Mouse (Mus musculus) intestine, embryonic 16.5 days (tissue): Measurements from ENCODE around the gene Cdh6. TPM values are rescaled to one million over a fixed set of nuclear protein-coding genes. Genes with fewer than 3 reads are reported as not detected.

ENCODE experiments used
- ATAC-seq: fragments of 200-750 bp; cut with Nextera tagmentation; 2 replicates; pipeline ENCODE4 v1.8.0; 2017; ENCODE audit warnings: moderate TSS enrichment, moderate library complexity
- H3K27ac ChIP-seq: fragments of 300-500 bp; sonication (generic); 2 replicates; pipeline ENCODE4 v1.5.1; 2014; ENCODE audit warnings: mild to moderate bottlenecking, low read length
- H3K27me3 ChIP-seq: fragments of 300-500 bp; sonication (generic); replicated peaks from 2 replicates; pipeline ENCODE4 v1.6.1; 2014; ENCODE audit warnings: low read length, control low read depth, mixed read lengths; ENCODE audit not compliant: control insufficient read depth, insufficient read depth
- H3K36me3 ChIP-seq: fragments of 300-500 bp; sonication (generic); 2 replicates; pipeline ENCODE4 v1.6.1; 2014; ENCODE audit warnings: low read length, control low read depth; ENCODE audit not compliant: control insufficient read depth, insufficient read depth
- H3K4me1 ChIP-seq: fragments of 300-500 bp; sonication (generic); 2 replicates; pipeline ENCODE4 v1.6.1; 2014; ENCODE audit warnings: low read length, control low read depth, mixed read lengths; ENCODE audit not compliant: control insufficient read depth, insufficient read depth
- H3K4me2 ChIP-seq: fragments of 300-500 bp; sonication (generic); 2 replicates; pipeline ENCODE4 v1.6.1; 2014; ENCODE audit warnings: low read depth, low read length, control low read depth
- H3K4me3 ChIP-seq: fragments of 300-500 bp; sonication (generic); 2 replicates; pipeline ENCODE4 v1.5.1; 2014; ENCODE audit warnings: mild to moderate bottlenecking, low read length
- H3K9ac ChIP-seq: fragments of 300-500 bp; sonication (generic); 2 replicates; pipeline ENCODE4 v1.6.1; 2014; ENCODE audit warnings: low read depth, low read length
- H3K9me3 ChIP-seq: fragments of 300-500 bp; sonication (generic); 2 replicates; pipeline ENCODE4 v1.6.1; 2016; ENCODE audit warnings: low read length, control low read depth; ENCODE audit not compliant: control insufficient read depth
- WGBS: fragments of 180-500 bp; shearing (Covaris S2); extraction: QIAGEN DNeasy Blood & Tissue Kit; methylation state at CpG from one replicate; pipeline ENCODE4 v1.1.7; 2014; 5-methylcytosine and 5-hydroxymethylcytosine counted together
- polyA plus RNA-seq: library from polyadenylated mRNA; unstranded; fragments of >200 nt; fragmentation: Nextera tagmentation; extraction: Ambion mirVana; gene quantifications from 2 replicates; pipeline ENCODE4 v1.2.1, GENCODE M21; 2015

Cdh6 gene
- polyA plus RNA-seq, 1 experiment from 2014 or later, result 5.1 TPM

DNA sequence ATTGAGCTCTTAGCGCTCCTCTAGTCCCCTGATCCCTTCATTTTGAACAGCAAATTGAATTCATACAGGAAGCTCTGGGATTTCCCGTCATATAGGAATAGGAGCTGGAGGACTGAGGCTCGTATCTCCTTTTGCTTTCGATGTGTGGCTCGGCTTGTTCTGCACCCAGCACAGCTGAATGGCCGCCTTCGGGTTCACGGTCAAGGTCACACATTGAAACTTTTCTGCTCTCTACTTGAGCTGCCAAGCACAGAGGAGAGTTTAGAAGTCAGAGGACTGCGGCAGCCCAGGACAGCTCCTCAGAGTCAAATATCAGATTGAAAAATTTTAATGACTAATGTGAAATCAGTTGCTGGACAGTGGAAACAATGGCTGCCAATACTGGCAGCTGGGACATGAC lies 88.7 kb downstream of the Cdh6 start:
- H3K9me3 ChIP-seq, result no peaks in the 10 kb centered on the region
- no peak overlapping the region for H3K4me3 ChIP-seq
- no peaks in the 10 kb centered on the region for H3K27me3 ChIP-seq
- H3K4me2 ChIP-seq, result no peak overlapping the region
- H3K27ac ChIP-seq, result no peak overlapping the region
- no peaks in the 10 kb centered on the region for H3K4me1 ChIP-seq
- no peak overlapping the region for H3K9ac ChIP-seq
- 81% methylated on average over 9 of the region's 9 CpGs for WGBS
- ATAC-seq, result no peak
- H3K36me3 ChIP-seq, result no peaks in the 10 kb centered on the region

DNA sequence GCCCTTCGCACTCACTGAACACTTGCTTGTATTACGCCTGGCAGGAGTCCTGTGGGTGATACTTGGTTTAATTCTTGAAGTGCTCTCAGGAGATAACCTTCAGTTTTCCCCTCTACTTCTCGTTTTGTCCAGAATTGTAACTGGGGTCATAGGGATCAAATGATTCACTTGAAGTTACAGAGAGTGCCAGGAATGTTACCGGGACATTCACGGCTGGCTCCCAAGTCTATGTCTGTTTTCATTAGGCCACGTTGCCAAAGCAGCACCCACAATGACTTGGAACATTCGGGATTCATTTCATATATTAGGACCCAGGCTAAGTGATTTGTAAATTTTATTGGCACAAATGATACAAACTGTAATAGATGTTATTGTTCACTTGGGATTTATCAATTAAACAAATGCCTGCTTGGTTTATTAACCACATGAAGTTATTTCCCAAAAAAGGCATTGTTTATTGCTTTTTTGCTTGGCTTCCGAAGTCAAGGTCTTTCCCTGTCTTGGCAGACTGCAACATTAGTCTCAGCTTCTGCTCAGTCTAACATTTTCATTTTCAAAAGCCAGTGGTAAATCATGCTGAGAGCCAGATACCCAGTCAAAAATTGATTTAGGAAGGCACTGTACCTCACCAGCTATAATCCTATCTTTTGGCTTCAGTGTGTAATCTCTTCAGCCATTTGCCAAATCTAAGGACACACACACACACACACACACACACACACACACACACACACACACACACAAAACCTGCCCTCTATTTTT lies 96.4 kb downstream of the Cdh6 start:
- no peaks in the 10 kb centered on the region for H3K9me3 ChIP-seq
- no peaks in the 10 kb centered on the region for H3K4me1 ChIP-seq
- H3K4me3 ChIP-seq, result no peak overlapping the region
- H3K27ac ChIP-seq, result no peak overlapping the region
- ATAC-seq, result no peak
- 60% methylated on average over 8 of the region's 8 CpGs for WGBS
- H3K36me3 ChIP-seq, result no peaks in the 10 kb centered on the region
- H3K27me3 ChIP-seq, result no peaks in the 10 kb centered on the region
- no peak overlapping the region for H3K9ac ChIP-seq
- H3K4me2 ChIP-seq, result no peak overlapping the region

DNA sequence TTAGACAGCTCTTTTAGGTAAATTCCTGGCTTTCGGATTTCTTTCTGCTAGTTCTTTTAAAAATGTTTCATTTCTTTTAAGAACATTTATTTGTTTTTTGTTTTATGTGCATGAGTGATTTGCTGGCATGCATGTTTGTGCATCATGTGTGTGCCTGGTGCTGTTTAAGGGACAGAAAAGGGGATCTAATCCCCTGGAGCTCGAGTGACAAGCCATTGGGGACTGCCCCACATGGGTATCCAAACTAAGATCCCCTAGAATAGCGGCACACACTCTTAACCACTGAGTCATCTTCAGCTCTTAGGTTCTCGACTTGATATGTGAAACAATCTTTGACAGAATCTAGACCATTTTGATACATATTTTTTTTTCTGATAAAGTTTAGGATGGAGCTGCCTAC lies 99.4 kb downstream of the Cdh6 start:
- no peak overlapping the region for H3K27ac ChIP-seq
- ATAC-seq, result no peak
- H3K4me3 ChIP-seq, result no peak overlapping the region
- H3K4me1 ChIP-seq, result no peaks in the 10 kb centered on the region
- H3K36me3 ChIP-seq, result no peaks in the 10 kb centered on the region
- 78% methylated on average over 4 of the region's 4 CpGs for WGBS
- H3K9ac ChIP-seq, result no peak overlapping the region
- H3K27me3 ChIP-seq, result no peaks in the 10 kb centered on the region
- H3K9me3 ChIP-seq, result no peaks in the 10 kb centered on the region
- no peak overlapping the region for H3K4me2 ChIP-seq

DNA sequence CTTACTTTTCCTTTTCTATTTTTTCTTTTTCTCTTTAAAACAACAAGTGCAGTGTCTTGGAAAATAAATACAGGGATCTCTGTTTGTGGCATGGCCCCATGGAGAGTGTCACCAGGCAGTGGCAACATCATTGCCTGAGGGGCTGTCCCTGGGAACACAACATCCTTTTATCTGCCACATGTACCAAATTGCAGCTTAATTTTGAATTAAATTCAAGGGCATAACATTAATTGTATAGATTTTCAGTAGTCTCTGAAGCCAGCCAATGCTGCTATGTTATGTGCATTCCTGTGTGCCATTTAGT lies 105.3 kb downstream of the Cdh6 start:
- Histone ChIP-seq H3K4me1 (peaks cover 8% of the 10 kb centered on the region; the same call in 1 of the 2 replicates), H3K9me3 (no peaks in the 10 kb centered on the region), H3K36me3 (no peaks in the 10 kb centered on the region), H3K27ac (no peak overlapping the region), H3K4me3 (no peak overlapping the region), H3K4me2 (peak overlapping the region; percentile 52), H3K27me3 (no peaks in the 10 kb centered on the region), H3K9ac (no peak overlapping the region)
- no peak for ATAC-seq

DNA sequence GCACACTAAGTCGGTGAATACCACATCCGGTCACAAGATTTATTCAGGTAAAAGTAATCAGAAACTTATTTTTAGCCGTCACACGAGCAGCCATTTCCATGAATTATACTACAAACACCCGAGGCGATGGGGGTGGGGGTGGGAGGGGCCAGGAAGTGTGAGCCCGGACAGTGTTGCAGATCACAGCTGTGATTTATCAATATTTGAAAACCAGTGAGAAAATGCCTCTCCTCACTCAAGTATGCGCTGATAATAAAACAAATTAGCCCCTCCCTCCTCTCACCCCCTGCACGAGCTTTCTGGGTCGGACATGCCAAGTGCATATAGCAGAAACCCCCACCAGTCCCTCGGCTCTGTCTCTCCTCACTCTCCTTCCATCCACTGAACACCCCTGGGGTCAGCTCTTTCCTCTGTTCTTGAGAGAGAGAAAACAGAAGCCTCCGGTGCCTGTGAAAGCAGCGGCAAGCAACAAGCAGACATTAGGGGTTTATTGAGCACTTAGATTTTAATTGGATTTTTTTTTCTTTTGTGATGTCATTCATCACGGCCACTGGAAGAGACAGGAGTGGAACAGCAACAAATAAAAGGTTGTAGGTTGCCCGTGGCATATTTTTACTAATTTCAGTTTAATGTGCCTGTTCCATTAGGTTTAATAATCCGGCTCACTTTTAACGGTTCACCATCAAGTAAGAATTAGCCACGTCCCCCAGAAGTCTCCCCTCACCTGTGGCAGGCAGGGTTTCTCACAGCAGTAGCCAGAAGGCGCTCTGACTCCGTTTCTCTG lies 105.9 kb downstream of the Cdh6 start:
- Histone ChIP-seq H3K4me2 (peak overlapping the region; percentile 52), H3K4me3 (peak overlapping the region; percentile 24), H3K36me3 (no peaks in the 10 kb centered on the region), H3K9ac (no peak overlapping the region), H3K9me3 (no peaks in the 10 kb centered on the region), H3K27me3 (no peaks in the 10 kb centered on the region), H3K4me1 (peaks cover 8% of the 10 kb centered on the region; the same call in 1 of the 2 replicates), H3K27ac (no peak overlapping the region)
- 33% methylated on average over 20 of the region's 20 CpGs for WGBS
- 0 out of 2 replicates have a peak, but pooled peaks have one; percentile 53 for ATAC-seq

DNA sequence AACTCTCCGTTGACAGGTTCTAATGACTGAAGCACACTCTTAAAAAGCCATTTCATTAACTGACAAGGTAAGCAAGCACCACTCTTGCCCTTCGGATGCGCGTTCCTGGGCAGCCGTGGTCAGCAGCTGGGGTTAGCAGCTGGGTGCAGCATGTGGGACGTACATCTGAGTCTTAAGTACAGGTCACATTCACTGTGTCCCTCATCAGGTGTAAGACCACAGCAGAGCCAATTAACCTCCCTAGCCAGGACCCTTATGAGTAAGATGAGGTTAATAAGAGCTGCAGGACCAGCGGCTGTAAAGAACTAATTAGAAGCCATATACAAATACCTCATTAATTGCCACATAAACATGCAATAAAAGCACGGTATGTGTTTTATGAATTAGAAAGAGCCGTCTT lies 106.7 kb downstream of the Cdh6 start:
- Histone ChIP-seq H3K27ac (no peak overlapping the region), H3K9me3 (no peaks in the 10 kb centered on the region), H3K4me3 (no peak overlapping the region), H3K9ac (no peak overlapping the region), H3K27me3 (no peaks in the 10 kb centered on the region), H3K4me2 (no peak overlapping the region), H3K36me3 (no peaks in the 10 kb centered on the region), H3K4me1 (peaks cover 8% of the 10 kb centered on the region; the same call in 1 of the 2 replicates)
- no peak for ATAC-seq
- WGBS, result 56% methylated on average over 9 of the region's 9 CpGs

DNA sequence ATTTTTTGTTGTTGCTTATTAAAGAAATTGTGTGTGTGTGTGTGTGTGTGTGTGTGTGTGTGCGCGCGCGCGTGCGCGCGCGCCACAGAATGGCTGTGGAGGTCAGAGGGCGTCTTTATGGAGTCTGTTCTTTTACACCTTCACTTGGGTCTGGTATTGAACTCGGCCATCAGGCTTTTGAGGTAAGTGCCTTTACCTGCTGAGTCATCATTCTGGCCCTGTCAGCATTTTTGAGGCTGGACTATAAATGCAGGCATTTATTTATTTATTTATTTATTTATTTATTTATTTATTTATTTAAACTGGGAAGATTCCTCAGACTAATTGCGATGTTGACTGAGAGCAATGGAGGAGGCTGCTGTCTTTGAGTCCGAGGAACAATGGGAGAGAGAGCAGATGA lies 109.8 kb downstream of the Cdh6 start:
- Histone ChIP-seq H3K27me3 (no peaks in the 10 kb centered on the region), H3K4me1 (peaks cover 8% of the 10 kb centered on the region; the same call in 1 of the 2 replicates), H3K4me3 (no peak overlapping the region), H3K4me2 (no peak overlapping the region), H3K36me3 (no peaks in the 10 kb centered on the region), H3K9me3 (no peaks in the 10 kb centered on the region), H3K9ac (no peak overlapping the region), H3K27ac (no peak overlapping the region)
- ATAC-seq, result no peak
- WGBS, result 90% methylated on average over 13 of the region's 13 CpGs

DNA sequence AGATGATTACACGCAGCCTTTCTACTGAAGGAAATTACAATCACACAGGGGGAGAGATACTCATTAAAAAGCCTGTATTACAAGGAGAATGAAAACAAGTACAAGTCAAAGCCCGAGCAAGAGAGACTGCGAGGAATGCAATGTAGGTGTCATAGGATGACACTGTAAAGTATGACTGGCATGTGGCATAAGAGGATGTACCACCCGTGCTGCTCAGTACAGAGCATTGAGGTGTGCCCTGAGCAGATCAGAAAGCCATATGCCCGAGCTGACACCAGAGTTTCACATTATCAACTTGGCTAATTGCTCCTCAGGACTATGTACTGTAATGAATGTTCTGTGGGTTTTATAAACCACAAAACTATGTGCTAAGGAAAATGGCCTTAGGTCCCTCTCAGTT lies 115.7 kb downstream of the Cdh6 start:
- Histone ChIP-seq H3K27ac (no peak overlapping the region), H3K36me3 (no peaks in the 10 kb centered on the region), H3K9me3 (no peaks in the 10 kb centered on the region), H3K4me1 (no peaks in the 10 kb centered on the region), H3K27me3 (no peaks in the 10 kb centered on the region), H3K4me3 (no peak overlapping the region), H3K4me2 (no peak overlapping the region), H3K9ac (no peak overlapping the region)
- WGBS, result 79% methylated on average over 5 of the region's 5 CpGs
- no peak for ATAC-seq

DNA sequence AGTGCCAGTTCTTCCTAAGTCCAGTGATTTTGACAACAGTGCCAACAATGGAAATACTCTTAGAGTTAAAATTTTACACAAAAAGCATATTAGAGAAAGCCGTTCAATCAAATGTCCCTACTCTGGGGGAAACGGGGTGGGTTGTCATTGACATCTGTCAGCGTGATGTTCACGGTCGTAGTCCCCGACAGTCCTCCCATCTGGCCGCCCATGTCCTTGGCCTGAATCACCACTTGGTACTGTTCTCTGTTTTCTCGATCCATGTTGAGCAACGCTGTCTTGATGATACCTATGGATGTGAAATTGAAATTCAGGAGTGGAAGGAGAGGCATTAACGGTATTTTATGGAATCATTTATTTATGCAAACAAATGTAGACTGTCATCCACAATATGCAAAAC lies 116.2 kb downstream of the Cdh6 start:
- H3K36me3 ChIP-seq, result no peaks in the 10 kb centered on the region
- no peaks in the 10 kb centered on the region for H3K9me3 ChIP-seq
- no peak overlapping the region for H3K27ac ChIP-seq
- H3K4me2 ChIP-seq, result no peak overlapping the region
- no peaks in the 10 kb centered on the region for H3K27me3 ChIP-seq
- WGBS, result 94% methylated on average over 10 of the region's 10 CpGs
- no peak for ATAC-seq
- no peak overlapping the region for H3K9ac ChIP-seq
- no peaks in the 10 kb centered on the region for H3K4me1 ChIP-seq
- H3K4me3 ChIP-seq, result no peak overlapping the region
